Mouse (Mus musculus): Measurements from ENCODE around the gene Nxnl1.

The Nxnl1 gene

DNA sequence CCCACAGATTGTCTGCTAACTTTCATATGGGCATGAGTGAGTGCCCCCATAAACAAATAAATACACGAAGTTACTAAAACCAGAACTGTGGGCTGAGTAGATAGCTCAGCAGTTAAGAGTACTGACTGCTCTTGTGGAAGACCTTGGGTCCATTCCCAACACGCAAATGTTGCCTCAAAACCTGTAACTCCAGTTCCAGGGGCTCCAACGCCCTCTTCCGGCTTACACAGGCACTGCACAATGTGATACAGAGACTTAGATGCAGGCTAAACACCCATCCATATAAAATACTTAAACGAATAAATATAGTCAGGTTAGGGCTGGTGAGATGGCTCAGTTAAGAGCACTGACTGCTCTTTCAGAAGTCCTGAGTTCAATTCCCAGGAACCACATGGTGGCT lies 51.4 kb downstream of the Nxnl1 start:
- no peak for DNase-seq (ENCODE audit: low spot score)

GRCm38 (mm10) chr8:71513018-71513754 lies 53.2 kb downstream of the Nxnl1 start:
- no peak for DNase-seq (ENCODE audit: low spot score)

- DNase-seq (ENCODE audit: low spot score) = no peak
These were observed 54.8 kb downstream of the Nxnl1 start, which contains the start of gene Plvap for GRCm38 (mm10) chr8:71511644-71512043. Gene Plvap (minus strand): TSS chr8:71511752.
